Mouse (Mus musculus): ENCODE results near the gene Prrg4. TPM values are rescaled to one million over a fixed set of nuclear protein-coding genes. Genes with fewer than 3 reads are reported as not detected.

Prrg4 gene
- polyA plus RNA-seq, 1 experiment from 2014 or later, result 1.8 TPM

Other genes starting within 250 kb of the Prrg4 start
- 67.0 and 70.7 TPM in 2 replicates for gene Tcp11l1, start 137.7 kb downstream of the Prrg4 start, polyA plus RNA-seq (2016; fragmentation: Nextera tagmentation; extraction: Ambion mirVana)
- gene Pin1rt1, start 133.5 kb downstream of the Prrg4 start, polyA plus RNA-seq (2016; fragmentation: Nextera tagmentation; extraction: Ambion mirVana), result 0.18 and 0.19 TPM in 2 replicates
- 4.5 and 4.9 TPM in 2 replicates for gene Depdc7, start 107.0 kb downstream of the Prrg4 start, polyA plus RNA-seq (2016; fragmentation: Nextera tagmentation; extraction: Ambion mirVana)
- 10.9 and 11.6 TPM in 2 replicates for gene Qser1, start 33.1 kb downstream of the Prrg4 start, polyA plus RNA-seq (2016; fragmentation: Nextera tagmentation; extraction: Ambion mirVana)
- gene Ccdc73, start 17.9 kb upstream of the Prrg4 start, polyA plus RNA-seq (2016; fragmentation: Nextera tagmentation; extraction: Ambion mirVana), result 10.7 and 10.8 TPM in 2 replicates
- gene Eif3m, start 167.2 kb upstream of the Prrg4 start, polyA plus RNA-seq (2016; fragmentation: Nextera tagmentation; extraction: Ambion mirVana), result 276 and 283 TPM in 2 replicates
- not detected in 2 replicates for gene Gm11060, start 242.1 kb upstream of the Prrg4 start, polyA plus RNA-seq (2016; fragmentation: Nextera tagmentation; extraction: Ambion mirVana)

Measured in embryonic facial prominence, embryonic 12.5 days (tissue).